Mouse (Mus musculus): ENCODE results near the gene C1qa. TPM values are rescaled to one million over a fixed set of nuclear protein-coding genes. Genes with fewer than 3 reads are reported as not detected.
A peak's percentile ranks its signal among the peaks of the same experiment; 100 is the strongest.

C1qa gene
- polyA plus RNA-seq, 1 experiment from 2014 or later: 25.1 TPM

- H3K36me3 ChIP-seq (replicated peaks): no peaks in the 10 kb centered on the region
- ATAC-seq (replicated peaks): peak; percentile 74; the same call in 1 of the 2 replicates
Measured at GRCm38 (mm10) chr4:136876971-136877370, 21.6 kb downstream of the C1qa start.

GRCm38 (mm10) chr4:136875012-136875411 is 23.6 kb downstream of the C1qa start:
- Histone ChIP-seq H3K36me3 (replicated peaks) (no peaks in the 10 kb centered on the region), H3K27me3 (replicated peaks) (no peaks in the 10 kb centered on the region), H3K4me2 (no peak overlapping the region), H3K9ac (no peak overlapping the region), H3K4me1 (no peaks in the 10 kb centered on the region), H3K4me3 (no peak overlapping the region), H3K27ac (no peak overlapping the region), H3K9me3 (no peaks in the 10 kb centered on the region)
- WGBS: 90% methylated on average over 14 of the region's 14 CpGs
- ATAC-seq (replicated peaks): no peak

More at GRCm38 (mm10) chr4:136876971-136877370, 21.6 kb downstream of the C1qa start:
- WGBS: 17% methylated on average over 7 of the region's 7 CpGs
- no peak overlapping the region for H3K9ac ChIP-seq
- no peaks in the 10 kb centered on the region for H3K4me1 ChIP-seq
- H3K4me2 ChIP-seq: no peak overlapping the region
- no peaks in the 10 kb centered on the region; the same call in 1 of the 2 replicates for H3K27me3 ChIP-seq (replicated peaks)
- H3K4me3 ChIP-seq: no peak overlapping the region
- H3K27ac ChIP-seq: no peak overlapping the region
- H3K9me3 ChIP-seq: no peaks in the 10 kb centered on the region

GRCm38 (mm10) chr4:136868371-136868770 is 30.2 kb downstream of the C1qa start:
- Histone ChIP-seq H3K9ac (no peak overlapping the region), H3K36me3 (replicated peaks) (no peaks in the 10 kb centered on the region), H3K4me2 (no peak overlapping the region), H3K27me3 (replicated peaks) (no peaks in the 10 kb centered on the region), H3K4me3 (no peak overlapping the region), H3K27ac (0 out of 2 replicates have a peak overlapping the region, but pooled peaks have one; percentile 4), H3K9me3 (no peaks in the 10 kb centered on the region), H3K4me1 (peaks cover 34% of the 10 kb centered on the region)
- 80% methylated on average over 6 of the region's 6 CpGs for WGBS
- no peak for ATAC-seq (replicated peaks)

GRCm38 (mm10) chr4:136867690-136868345 is 30.8 kb downstream of the C1qa start:
- 14% methylated on average over 12 of the region's 12 CpGs for WGBS
- Histone ChIP-seq H3K36me3 (replicated peaks) (no peaks in the 10 kb centered on the region), H3K4me2 (no peak overlapping the region), H3K9ac (no peak overlapping the region), H3K4me1 (peaks cover 35% of the 10 kb centered on the region), H3K9me3 (no peaks in the 10 kb centered on the region), H3K27me3 (replicated peaks) (no peaks in the 10 kb centered on the region), H3K27ac (0 out of 2 replicates have a peak overlapping the region, but pooled peaks have one; percentile 4), H3K4me3 (no peak overlapping the region)
- ATAC-seq (replicated peaks): peak; percentile 26; the same call in 1 of the 2 replicates

- Histone ChIP-seq H3K36me3 (replicated peaks) (no peaks in the 10 kb centered on the region), H3K9ac (no peak overlapping the region), H3K27ac (peak overlapping the region; percentile 65), H3K4me3 (no peak overlapping the region), H3K4me1 (peaks cover 53% of the 10 kb centered on the region), H3K9me3 (no peaks in the 10 kb centered on the region), H3K4me2 (peak overlapping the region; percentile 25; the same call in 1 of the 2 replicates), H3K27me3 (replicated peaks) (no peaks in the 10 kb centered on the region)
- WGBS: 44% methylated on average over 5 of the region's 5 CpGs
- peak; percentile 43 for ATAC-seq (replicated peaks)
Measured at GRCm38 (mm10) chr4:136865531-136865930, 33.1 kb downstream of the C1qa start.

GRCm38 (mm10) chr4:136864751-136865470 is 33.7 kb downstream of the C1qa start:
- H3K4me2 ChIP-seq: peak overlapping the region; percentile 25
- no peak overlapping the region for H3K4me3 ChIP-seq
- no peaks in the 10 kb centered on the region for H3K27me3 ChIP-seq (replicated peaks)
- H3K9me3 ChIP-seq: no peaks in the 10 kb centered on the region
- WGBS: 2% methylated on average over 15 of the region's 15 CpGs
- H3K27ac ChIP-seq: peak overlapping the region; percentile 65
- no peak overlapping the region for H3K9ac ChIP-seq
- ATAC-seq (replicated peaks): peak; percentile 63; the same call in 1 of the 2 replicates
- no peaks in the 10 kb centered on the region for H3K36me3 ChIP-seq (replicated peaks)
- H3K4me1 ChIP-seq: peaks cover 53% of the 10 kb centered on the region

GRCm38 (mm10) chr4:136863517-136863916 is 35.1 kb downstream of the C1qa start:
- Histone ChIP-seq H3K4me1 (peaks cover 53% of the 10 kb centered on the region), H3K27ac (no peak overlapping the region), H3K36me3 (replicated peaks) (no peaks in the 10 kb centered on the region), H3K4me3 (no peak overlapping the region), H3K27me3 (replicated peaks) (no peaks in the 10 kb centered on the region), H3K9ac (no peak overlapping the region), H3K4me2 (no peak overlapping the region), H3K9me3 (no peaks in the 10 kb centered on the region)
- WGBS: 15% methylated on average over 9 of the region's 9 CpGs
- ATAC-seq (replicated peaks): no peak

GRCm38 (mm10) chr4:136862411-136862810 is 36.2 kb downstream of the C1qa start:
- Histone ChIP-seq H3K9ac (no peak overlapping the region), H3K4me2 (no peak overlapping the region), H3K4me1 (peaks cover 45% of the 10 kb centered on the region), H3K27me3 (replicated peaks) (no peaks in the 10 kb centered on the region), H3K27ac (peak overlapping the region; percentile 60), H3K9me3 (no peaks in the 10 kb centered on the region), H3K36me3 (replicated peaks) (no peaks in the 10 kb centered on the region), H3K4me3 (no peak overlapping the region)
- 72% methylated on average over 2 of the region's 2 CpGs for WGBS
- no peak for ATAC-seq (replicated peaks)

GRCm38 (mm10) chr4:136861806-136862205 is 36.8 kb downstream of the C1qa start:
- Histone ChIP-seq H3K4me1 (peaks cover 43% of the 10 kb centered on the region), H3K9me3 (no peaks in the 10 kb centered on the region), H3K36me3 (replicated peaks) (no peaks in the 10 kb centered on the region), H3K27me3 (replicated peaks) (no peaks in the 10 kb centered on the region), H3K9ac (no peak overlapping the region), H3K4me3 (no peak overlapping the region), H3K27ac (peak overlapping the region; percentile 60), H3K4me2 (no peak overlapping the region)
- WGBS: 3% methylated on average over 17 of the region's 17 CpGs
- ATAC-seq (replicated peaks): no peak; the same call in 1 of the 2 replicates

- H3K36me3 ChIP-seq (replicated peaks): no peaks in the 10 kb centered on the region
- no peak overlapping the region for H3K9ac ChIP-seq
- no peak overlapping the region for H3K4me3 ChIP-seq
- no peak for ATAC-seq (replicated peaks)
- no peak overlapping the region for H3K4me2 ChIP-seq
- no peaks in the 10 kb centered on the region for H3K9me3 ChIP-seq
- H3K27me3 ChIP-seq (replicated peaks): no peaks in the 10 kb centered on the region
- peaks cover 33% of the 10 kb centered on the region for H3K4me1 ChIP-seq
- no peak overlapping the region for H3K27ac ChIP-seq
- WGBS: 86% methylated on average over 7 of the region's 7 CpGs
Measured at GRCm38 (mm10) chr4:136860022-136860421, 38.6 kb downstream of the C1qa start.

- Histone ChIP-seq H3K4me3 (no peak overlapping the region), H3K9me3 (no peaks in the 10 kb centered on the region), H3K4me2 (no peak overlapping the region), H3K27me3 (replicated peaks) (no peaks in the 10 kb centered on the region), H3K36me3 (replicated peaks) (no peaks in the 10 kb centered on the region), H3K9ac (no peak overlapping the region), H3K4me1 (no peaks in the 10 kb centered on the region), H3K27ac (no peak overlapping the region)
- WGBS: 25% methylated on average over 6 of the region's 6 CpGs
- no peak for ATAC-seq (replicated peaks)
Measured at GRCm38 (mm10) chr4:136855081-136855480, 43.5 kb downstream of the C1qa start.

- H3K36me3 ChIP-seq (replicated peaks): no peaks in the 10 kb centered on the region
- no peaks in the 10 kb centered on the region for H3K27me3 ChIP-seq (replicated peaks)
- H3K4me3 ChIP-seq: no peak overlapping the region
- H3K9me3 ChIP-seq: no peaks in the 10 kb centered on the region
- no peak for ATAC-seq (replicated peaks)
- H3K9ac ChIP-seq: no peak overlapping the region
- WGBS: 90% methylated on average over 12 of the region's 12 CpGs
- no peak overlapping the region for H3K27ac ChIP-seq
- no peak overlapping the region for H3K4me2 ChIP-seq
- H3K4me1 ChIP-seq: no peaks in the 10 kb centered on the region
Measured at GRCm38 (mm10) chr4:136852989-136853388, 45.6 kb downstream of the C1qa start.
